Mouse (Mus musculus) megakaryocyte, embryonic 14.5 days (primary cell): ENCODE measurements at regions not wholly inside any gene's neighbourhood (a gene's known extent, or its start where the extent isn't known, plus 50 kb on each side); places are given as distances from the start of the nearest gene placed in this dataset.
A peak's percentile ranks its signal among the peaks of the same experiment; 100 is the strongest.

ENCODE experiments used
- H3K27me3 ChIP-seq: replicated peaks from 2 replicates; pipeline ENCODE3; 2012; ENCODE audit warnings: inconsistent platforms
- H3K36me3 ChIP-seq: replicated peaks from 2 replicates; pipeline ENCODE3; 2012; ENCODE audit warnings: low read length, inconsistent platforms, mixed read lengths
- H3K4me1 ChIP-seq: 2 replicates; pipeline ENCODE4 v1.6.1; 2012; ENCODE audit warnings: inconsistent platforms
- H3K4me3 ChIP-seq: replicated peaks from 2 replicates; pipeline ENCODE3; 2012; ENCODE audit warnings: moderate library complexity, mild to moderate bottlenecking, inconsistent platforms
- H3K9me3 ChIP-seq: 2 replicates; pipeline ENCODE4 v1.6.1; 2012; ENCODE audit warnings: inconsistent platforms
- FLI1 ChIP-seq: IDR thresholded peaks from 2 replicates; pipeline ENCODE4 v1.6.1; 2012; ENCODE audit warnings: low read length, inconsistent platforms, mixed read lengths
- GATA1 ChIP-seq: IDR thresholded peaks from 3 replicates; pipeline ENCODE4 v1.6.1; 2012; ENCODE audit warnings: mixed read lengths, low read length, inconsistent platforms, borderline replicate concordance

DNA sequence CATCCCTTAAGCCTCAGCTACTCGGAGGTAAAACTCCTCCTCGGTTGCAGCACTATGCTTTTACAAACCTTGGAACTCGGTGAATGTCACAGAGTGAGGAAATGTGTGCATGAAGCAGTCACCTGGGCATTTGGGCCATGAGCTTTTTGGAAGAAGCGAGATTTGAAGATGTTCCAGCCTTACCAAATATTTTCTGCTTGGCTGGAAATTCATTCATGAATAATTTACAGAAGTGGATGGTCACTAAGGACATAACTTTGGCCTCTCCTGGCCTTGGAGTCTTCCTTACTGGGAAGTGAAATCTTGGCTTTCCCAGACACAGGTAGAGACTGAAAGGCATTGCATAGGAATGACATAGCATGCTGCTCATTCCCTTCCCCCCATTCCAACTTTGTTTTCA, 487.6 kb upstream of the Gm765 start:
- no peak for TF ChIP-seq FLI1
- TF ChIP-seq GATA1: no peak
- H3K27me3 ChIP-seq: no peaks in the 10 kb centered on the region
- H3K4me3 ChIP-seq: no peak overlapping the region
- H3K36me3 ChIP-seq: no peaks in the 10 kb centered on the region
- H3K4me1 ChIP-seq: peaks cover 6% of the 10 kb centered on the region
- peaks cover 16% of the 10 kb centered on the region for H3K9me3 ChIP-seq

DNA sequence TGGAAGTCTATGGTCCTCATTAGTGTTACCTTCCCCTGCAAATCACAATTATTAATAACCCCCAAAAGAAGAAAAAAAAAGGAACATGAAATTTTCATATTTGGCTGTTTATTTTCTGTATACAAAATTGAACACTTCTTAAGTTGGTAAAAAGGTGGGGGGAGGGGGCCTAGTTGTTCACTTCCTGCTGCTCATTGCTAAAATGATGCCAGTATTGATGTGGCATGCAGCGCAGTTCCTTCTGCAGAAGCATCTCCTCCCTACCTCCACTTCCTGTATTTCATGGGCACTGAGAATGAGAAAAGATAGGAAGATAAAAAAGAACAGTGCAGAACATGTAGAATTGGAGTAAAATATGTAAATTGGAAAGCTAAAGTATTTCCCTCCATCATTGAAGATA, 465.5 kb upstream of the Gm765 start:
- no peak for TF ChIP-seq FLI1
- TF ChIP-seq GATA1: no peak
- H3K27me3 ChIP-seq: no peaks in the 10 kb centered on the region
- no peaks in the 10 kb centered on the region for H3K4me1 ChIP-seq
- H3K36me3 ChIP-seq: no peaks in the 10 kb centered on the region
- H3K9me3 ChIP-seq: peaks cover under 1% of the 10 kb centered on the region; the same call in 1 of the 2 replicates
- no peak overlapping the region for H3K4me3 ChIP-seq

DNA sequence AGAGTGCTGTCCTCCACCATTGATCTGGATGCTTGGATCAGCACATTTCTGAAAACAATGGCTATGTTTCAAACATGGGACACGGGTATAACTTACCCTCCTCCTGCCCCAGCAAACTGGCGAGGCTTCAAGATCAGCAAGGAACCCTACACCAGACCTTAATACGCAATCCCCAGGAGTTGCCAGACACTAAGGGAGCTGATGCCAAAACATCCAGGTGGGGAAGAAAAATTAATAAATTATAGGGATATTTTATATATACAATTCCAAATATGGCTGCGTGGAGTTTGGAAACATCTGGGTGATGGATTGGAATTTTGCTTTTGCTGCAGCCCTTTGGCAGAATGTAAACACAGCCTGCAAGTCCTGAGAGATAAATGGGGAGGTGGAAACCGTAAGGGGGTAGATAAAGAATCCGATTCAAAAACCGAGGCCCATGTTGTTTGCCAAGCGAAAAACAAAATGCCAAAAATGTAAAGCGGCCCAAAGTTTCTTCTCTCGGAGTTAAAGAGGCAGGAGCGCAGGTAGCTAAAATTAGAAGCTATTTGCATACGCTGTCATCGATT, 460.9 kb upstream of the Gm765 start:
- Histone ChIP-seq H3K36me3 (no peaks in the 10 kb centered on the region), H3K4me3 (no peak overlapping the region), H3K9me3 (peaks cover 8% of the 10 kb centered on the region; the same call in 1 of the 2 replicates), H3K27me3 (no peaks in the 10 kb centered on the region), H3K4me1 (no peaks in the 10 kb centered on the region)
- no peak for TF ChIP-seq GATA1

DNA sequence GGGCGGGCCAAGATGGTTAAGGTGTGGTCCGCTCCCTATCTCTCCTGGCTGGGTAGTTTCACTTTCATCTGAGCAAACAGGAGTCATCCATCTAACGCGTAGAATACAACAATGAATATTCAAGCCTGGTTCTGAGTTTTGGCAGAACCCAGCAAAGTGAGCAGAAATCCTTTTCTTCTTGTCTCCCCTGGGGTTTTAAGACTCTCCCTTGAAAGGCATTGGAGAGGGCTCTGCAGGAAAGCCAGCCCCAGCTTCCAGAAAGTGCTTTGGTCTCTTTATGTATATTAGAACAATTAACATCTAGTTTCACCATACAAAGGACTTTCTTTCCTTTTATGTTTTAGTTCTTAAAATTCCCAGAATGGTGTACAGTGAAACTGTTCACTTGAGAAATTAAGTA, 458.5 kb upstream of the Gm765 start:
- H3K36me3 ChIP-seq: no peaks in the 10 kb centered on the region
- no peak overlapping the region for H3K4me3 ChIP-seq
- no peaks in the 10 kb centered on the region for H3K27me3 ChIP-seq
- H3K9me3 ChIP-seq: peaks cover 8% of the 10 kb centered on the region; the same call in 1 of the 2 replicates
- no peaks in the 10 kb centered on the region for H3K4me1 ChIP-seq
- no peak for TF ChIP-seq FLI1
- TF ChIP-seq GATA1: no peak

DNA sequence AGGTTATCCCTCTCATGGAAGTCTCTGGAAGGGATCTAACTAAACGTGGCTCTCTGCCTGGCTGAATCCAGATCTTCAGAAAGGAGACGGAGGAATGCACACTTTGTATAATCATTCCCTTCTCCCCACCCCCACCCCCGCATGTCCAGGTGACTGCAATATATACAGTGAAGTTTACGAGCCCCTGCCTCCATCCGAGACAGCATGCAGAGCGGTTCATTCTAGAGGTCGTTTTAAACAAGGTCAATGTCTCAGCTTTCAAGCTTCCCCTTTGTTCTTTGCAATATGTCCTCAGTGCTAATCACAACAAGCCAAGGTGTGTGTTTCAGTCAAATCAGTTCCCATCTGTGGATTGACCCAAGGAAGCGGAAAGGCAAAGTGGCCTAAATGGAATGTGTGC, 457.5 kb upstream of the Gm765 start:
- no peaks in the 10 kb centered on the region for H3K4me1 ChIP-seq
- peaks cover 8% of the 10 kb centered on the region; the same call in 1 of the 2 replicates for H3K9me3 ChIP-seq
- no peak overlapping the region for H3K4me3 ChIP-seq
- TF ChIP-seq GATA1 (no peak), FLI1 (no peak)
- no peaks in the 10 kb centered on the region for H3K36me3 ChIP-seq
- H3K27me3 ChIP-seq: no peaks in the 10 kb centered on the region

DNA sequence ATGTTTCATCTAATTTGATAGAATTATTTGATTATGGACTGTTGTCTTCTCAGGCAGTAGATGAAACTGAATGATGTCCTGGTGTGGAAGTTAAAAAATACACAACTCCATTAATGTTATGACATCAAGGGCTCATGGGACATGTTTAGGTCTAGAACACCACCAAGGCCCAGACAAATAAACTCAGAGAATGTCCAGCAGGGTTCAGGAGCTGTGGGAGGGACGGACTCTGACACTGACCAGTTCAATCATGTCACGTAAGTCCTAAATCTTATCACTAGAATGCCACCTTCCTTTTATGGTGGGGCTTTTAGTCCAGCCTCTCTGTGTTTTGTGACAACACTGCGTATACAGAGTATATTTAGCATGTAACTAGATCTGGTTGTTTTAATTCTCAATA, 455.2 kb upstream of the Gm765 start:
- no peaks in the 10 kb centered on the region for H3K4me1 ChIP-seq

DNA sequence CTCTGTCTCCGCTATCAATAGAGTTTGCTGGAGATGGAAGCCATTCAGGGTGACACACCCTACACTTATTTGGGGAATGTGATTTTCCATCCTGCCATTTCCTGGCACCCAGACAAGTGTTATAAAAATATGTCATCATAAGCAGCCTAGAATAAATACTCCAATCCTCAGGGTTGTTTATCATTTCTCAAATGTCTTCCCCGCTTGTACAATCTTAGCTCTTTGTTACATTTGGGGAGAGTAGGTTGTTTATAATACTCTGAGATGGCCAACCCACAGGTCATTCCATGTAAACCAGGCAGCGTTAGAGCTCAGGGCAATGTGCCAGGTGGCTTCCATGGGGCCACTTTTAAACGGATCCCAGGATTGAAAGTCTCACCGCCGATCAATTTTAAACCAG, 454.8 kb upstream of the Gm765 start:
- Histone ChIP-seq H3K4me3 (no peak overlapping the region), H3K9me3 (peaks cover 8% of the 10 kb centered on the region; the same call in 1 of the 2 replicates), H3K36me3 (no peaks in the 10 kb centered on the region), H3K4me1 (no peaks in the 10 kb centered on the region), H3K27me3 (no peaks in the 10 kb centered on the region)
- TF ChIP-seq GATA1: no peak

More for the DNA sequence above, 455.2 kb upstream of the Gm765 start:
- Histone ChIP-seq H3K27me3 (no peaks in the 10 kb centered on the region), H3K36me3 (no peaks in the 10 kb centered on the region), H3K9me3 (peaks cover 8% of the 10 kb centered on the region; the same call in 1 of the 2 replicates), H3K4me3 (no peak overlapping the region)
- no peak for TF ChIP-seq GATA1
- TF ChIP-seq FLI1: no peak

DNA sequence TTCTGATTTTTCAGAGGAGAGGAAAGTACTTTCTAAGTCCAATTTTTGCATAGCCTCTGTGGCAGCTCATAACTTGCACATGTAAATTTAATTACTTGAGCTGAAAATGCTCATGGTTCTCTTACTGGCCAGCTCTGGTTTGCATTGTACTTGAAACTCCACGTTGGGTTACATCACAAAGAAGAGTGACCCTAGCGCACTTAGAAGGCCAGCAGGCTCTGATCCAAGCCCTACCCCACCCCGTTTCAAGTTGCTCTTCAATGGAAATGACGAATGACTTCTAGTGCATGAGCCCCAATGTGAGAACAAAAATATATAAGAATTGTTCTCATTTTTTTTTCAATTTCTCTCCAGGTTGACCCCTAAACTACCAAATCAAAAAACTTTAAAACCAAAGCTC, 454.1 kb upstream of the Gm765 start:
- Histone ChIP-seq H3K4me3 (no peak overlapping the region), H3K9me3 (peaks cover 5% of the 10 kb centered on the region; the same call in 1 of the 2 replicates), H3K4me1 (no peaks in the 10 kb centered on the region), H3K36me3 (no peaks in the 10 kb centered on the region), H3K27me3 (no peaks in the 10 kb centered on the region)
- TF ChIP-seq FLI1 (no peak), GATA1 (no peak)

DNA sequence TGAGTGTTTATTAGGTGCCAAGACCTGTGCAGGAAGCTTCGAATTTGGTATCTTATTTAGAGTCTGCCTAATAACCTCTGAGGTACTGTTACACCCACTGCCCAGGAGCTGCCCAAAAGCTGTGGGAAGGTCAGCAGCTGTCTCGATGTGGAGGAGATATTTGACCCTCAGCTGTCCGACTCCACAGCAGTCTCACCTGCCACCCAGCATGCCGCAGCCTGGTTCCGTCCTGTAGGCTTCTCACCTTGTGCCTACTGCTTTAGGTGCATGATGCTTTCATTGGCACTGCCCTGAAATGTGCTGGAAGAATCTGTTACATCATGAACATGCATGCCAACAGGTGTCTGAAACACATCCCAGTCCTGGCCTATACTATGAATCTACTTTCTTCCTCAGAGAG, 444.9 kb upstream of the Gm765 start:
- H3K9me3 ChIP-seq: no peaks in the 10 kb centered on the region; the same call in 1 of the 2 replicates
- peaks cover 2% of the 10 kb centered on the region for H3K27me3 ChIP-seq
- H3K4me1 ChIP-seq: no peaks in the 10 kb centered on the region
- H3K4me3 ChIP-seq: peak overlapping the region; percentile 46
- TF ChIP-seq GATA1 (no peak), FLI1 (no peak)
- no peaks in the 10 kb centered on the region for H3K36me3 ChIP-seq

DNA sequence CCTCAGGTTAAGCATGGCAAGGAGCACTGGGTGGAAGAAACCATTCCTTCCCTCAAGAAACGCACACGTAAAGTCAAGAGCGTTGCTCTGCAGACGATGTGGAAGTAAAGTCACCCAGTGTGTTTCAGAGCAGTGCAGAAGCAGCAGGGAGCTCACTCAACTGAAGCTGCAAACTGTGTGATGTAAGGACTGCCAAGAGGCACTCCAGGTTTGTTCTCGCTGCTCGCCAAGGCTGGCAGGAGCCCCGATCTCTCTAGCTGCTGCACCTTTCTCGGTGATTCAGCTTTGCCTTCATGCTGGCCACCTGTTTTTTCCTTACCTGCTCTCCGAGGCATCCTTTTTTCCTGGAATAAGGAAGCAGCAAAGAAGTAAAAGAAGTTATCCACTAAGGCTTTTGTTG, 439.5 kb upstream of the Gm765 start:
- no peak for TF ChIP-seq FLI1
- TF ChIP-seq GATA1: no peak

DNA sequence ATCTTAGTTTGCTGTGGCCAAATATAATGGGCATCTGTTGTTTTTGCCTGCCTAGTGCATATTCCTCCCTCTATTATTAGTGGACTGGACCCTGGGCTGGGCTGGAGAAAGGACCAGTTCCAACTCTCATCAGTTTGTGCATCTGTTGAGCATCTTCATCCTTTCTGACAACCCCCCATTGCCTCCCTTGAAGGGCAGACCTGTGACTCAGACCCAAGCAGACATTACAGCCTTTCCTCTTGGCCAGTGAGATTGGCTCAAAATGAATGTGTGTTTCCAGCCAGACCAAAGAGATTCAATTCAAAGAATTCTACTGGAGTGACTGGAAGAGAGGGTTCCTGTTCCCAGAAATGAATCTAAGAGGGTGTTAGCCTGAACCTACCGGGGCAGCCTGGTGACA, 433.2 kb upstream of the Gm765 start:
- no peaks in the 10 kb centered on the region for H3K4me1 ChIP-seq
- peaks cover 10% of the 10 kb centered on the region; the same call in 1 of the 2 replicates for H3K9me3 ChIP-seq
- peaks cover 2% of the 10 kb centered on the region for H3K27me3 ChIP-seq
- H3K4me3 ChIP-seq: no peak overlapping the region
- TF ChIP-seq FLI1 (no peak), GATA1 (no peak)
- no peaks in the 10 kb centered on the region for H3K36me3 ChIP-seq

More for the DNA sequence above, 439.5 kb upstream of the Gm765 start:
- Histone ChIP-seq H3K27me3 (peaks cover 2% of the 10 kb centered on the region), H3K4me1 (no peaks in the 10 kb centered on the region), H3K36me3 (no peaks in the 10 kb centered on the region), H3K9me3 (peaks cover 3% of the 10 kb centered on the region; the same call in 1 of the 2 replicates), H3K4me3 (no peak overlapping the region)
